Mouse (Mus musculus): ENCODE data around the gene Lce1l. TPM values are rescaled to one million over a fixed set of nuclear protein-coding genes. Genes with fewer than 3 reads are reported as not detected.
"Not testable (repeated sequence)": the region's sequence is repeated elsewhere in the genome, so short reads cannot be mapped to it uniquely, and the experiment has no call there.

Gene Lce1l
- total RNA-seq (2015; ENCODE audit: low replicate concordance) (not detected in 2 replicates), total RNA-seq (2017; ENCODE audit: low replicate concordance) (not detected in 2 replicates)

DNA sequence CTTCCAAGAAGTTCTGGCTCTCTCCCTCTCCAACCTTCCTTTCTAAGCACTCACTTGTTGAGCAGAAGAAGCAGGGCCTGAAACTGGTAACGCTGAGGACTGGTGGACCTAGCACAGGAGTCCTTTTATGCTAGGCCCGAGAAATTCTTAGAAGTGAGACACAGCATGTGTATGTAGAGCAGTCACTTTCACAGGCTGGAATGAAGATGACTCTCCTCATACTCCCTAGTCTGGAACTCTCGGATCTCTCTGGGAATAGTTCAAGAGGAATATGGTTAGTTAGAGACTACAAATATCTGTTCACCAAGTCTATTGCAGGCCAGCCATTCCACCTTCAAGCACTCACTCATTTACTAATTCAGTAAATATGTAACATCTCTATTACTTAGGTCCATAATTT lies at the start of gene Lce1l:
Gene Lce1l, minus strand, starts transcription at position 101 of the 400 bp plus-strand sequence.
- no peak for ATAC-seq (replicated peaks; ENCODE audit: low FRiP score, poor library complexity, severe bottlenecking)

DNA sequence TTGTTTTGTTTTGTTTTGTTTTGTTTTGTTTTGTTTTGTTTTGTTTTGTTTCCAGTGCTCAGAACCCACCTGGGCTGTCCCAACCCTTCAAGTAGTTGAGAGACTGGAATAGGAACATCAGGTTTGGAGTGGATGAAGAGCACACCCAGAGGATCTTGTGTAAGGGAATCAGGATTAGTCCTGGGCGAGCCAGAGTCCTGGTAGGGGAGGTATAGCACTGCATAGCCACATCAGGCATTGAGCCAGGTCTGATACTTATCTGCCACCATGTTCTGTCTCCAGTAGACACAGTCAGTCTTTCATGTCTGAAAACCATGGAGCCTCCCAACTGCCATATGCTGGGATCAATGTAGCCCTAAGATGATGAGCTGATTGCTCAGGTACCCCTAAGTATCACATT lies 43.4 kb upstream of the Lce1l start:
- ATAC-seq (replicated peaks; ENCODE audit: low FRiP score, poor library complexity, severe bottlenecking) = no peak

DNA sequence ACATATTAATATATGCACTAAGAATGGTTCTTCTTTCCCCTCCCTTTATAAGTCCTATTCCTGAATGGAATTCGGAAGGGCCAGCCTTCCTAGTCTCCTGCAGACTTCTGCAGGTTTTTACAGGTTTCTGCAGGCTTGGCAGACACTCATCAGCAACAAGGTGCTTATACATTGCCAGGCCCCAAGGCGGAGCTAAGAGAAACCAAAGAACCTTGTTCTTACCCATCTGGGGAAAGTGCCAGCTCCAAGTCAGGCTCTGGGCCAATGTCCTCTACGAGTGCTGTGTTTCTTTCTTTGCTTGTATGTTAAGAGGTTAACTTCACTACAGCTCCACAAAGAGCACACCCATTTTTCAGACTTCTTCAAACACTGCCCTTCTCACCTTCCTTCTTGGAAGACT lies 43.0 kb upstream of the Lce1l start:
- no peak for ATAC-seq (replicated peaks; ENCODE audit: low FRiP score, poor library complexity, severe bottlenecking)

DNA sequence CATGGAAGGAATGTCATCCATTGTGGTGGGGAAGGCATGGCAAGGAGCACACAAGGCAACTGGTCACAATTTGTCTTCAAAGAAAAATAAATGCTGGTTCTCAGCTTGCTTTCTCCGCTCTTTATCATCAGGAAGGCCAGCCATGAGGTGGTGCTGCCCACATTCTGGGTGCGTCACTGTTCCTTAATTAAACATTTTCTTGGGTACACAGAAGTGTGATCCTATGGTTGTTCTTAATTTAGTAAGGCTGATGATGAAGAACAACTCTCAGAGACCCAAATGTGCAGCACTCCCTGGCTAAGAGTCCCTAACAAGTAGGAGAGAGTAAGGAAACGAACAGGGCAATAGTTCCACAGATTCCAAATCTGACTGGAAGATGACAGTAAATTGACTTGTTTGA lies 23.1 kb upstream of the Lce1l start:
- no peak for ATAC-seq (replicated peaks; ENCODE audit: low FRiP score, poor library complexity, severe bottlenecking)

DNA sequence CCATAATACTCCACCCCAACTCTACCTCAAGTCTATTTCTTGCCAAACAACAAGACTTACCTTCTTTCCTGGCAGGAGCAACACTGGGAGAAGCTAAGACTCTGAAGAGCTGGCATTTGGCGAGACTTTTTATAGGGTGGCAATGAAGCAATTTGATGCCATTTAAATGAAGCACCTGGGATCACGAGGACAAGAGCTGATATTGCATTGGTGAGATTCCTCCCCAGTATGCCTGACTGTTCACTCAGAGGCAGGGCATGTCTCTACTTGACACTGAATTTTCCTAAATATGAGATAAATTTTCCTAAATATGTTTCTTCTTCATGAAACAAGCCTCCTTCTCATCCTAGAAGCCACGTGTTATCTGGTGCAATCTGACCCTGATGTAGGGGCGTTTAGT lies 19.0 kb upstream of the Lce1l start, which contains the start of gene 2310050C09Rik:
Gene 2310050C09Rik, minus strand, starts transcription at position 101 of the 400 bp plus-strand sequence.
- ATAC-seq (replicated peaks; ENCODE audit: low FRiP score, poor library complexity, severe bottlenecking) = no peak

DNA sequence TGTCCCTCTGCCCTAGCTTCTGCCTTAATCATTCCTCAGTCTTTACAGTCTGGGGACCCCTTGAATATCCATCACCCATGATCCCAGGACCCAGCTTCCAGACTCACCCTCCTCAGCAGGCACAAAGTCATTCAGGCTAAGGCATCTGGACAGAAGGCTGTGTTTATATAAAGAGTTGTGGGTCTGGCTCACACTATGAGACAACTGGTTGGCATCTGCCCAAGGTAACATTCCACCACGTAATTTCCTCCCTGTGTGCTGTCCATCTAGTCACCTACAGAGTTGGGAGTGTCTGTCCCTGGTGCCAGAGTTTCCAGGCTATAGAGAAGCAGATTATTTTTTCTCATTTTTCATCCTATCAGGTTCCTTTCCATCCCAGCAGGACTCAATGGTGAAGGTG lies 24.0 kb downstream of the Lce1l start, which contains the start of gene Kprp:
Gene Kprp, minus strand, starts transcription at position 140 of the 400 bp plus-strand sequence.
- ATAC-seq (replicated peaks; ENCODE audit: low FRiP score, poor library complexity, severe bottlenecking) = no peak

DNA sequence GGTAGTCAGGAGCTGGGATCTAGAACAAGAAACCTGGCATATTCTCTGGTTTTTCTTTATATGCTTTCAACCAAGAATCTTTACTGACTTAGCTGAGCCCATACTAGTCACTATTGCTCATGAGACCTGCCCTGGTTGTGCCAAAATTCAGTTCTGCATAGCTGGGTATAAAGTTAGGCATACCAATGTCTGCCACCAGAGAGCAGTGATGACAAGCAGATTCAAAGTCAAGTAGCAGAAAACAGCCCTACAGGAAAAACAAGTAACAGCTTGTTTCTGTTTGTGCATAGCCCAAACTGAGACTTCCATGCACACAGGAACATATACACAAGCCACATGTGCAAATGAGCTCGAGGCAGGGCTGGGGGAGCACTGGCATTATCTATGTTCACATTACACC lies 25.3 kb downstream of the Lce1l start:
- no peak for ATAC-seq (replicated peaks; ENCODE audit: low FRiP score, poor library complexity, severe bottlenecking)

DNA sequence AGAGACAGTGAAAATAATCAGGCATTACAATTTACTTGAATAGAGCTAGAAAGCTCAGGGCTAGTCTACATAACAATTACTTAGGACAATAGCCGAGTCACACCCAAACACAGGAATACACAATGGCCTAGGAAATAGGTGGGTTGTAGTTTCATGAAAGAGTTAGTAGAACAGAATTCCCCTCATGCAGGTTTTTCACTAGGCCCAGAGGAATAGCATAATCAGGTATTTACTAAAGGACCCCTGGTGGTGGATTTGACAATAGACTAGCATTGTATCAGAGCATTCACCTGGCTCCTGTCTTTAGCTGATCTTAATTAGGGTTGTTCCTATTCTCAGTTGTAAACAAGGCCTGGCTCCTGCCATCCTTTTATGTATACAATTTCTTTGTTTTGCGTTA lies 35.0 kb downstream of the Lce1l start:
- ATAC-seq (replicated peaks; ENCODE audit: low FRiP score, poor library complexity, severe bottlenecking) = not testable (repeated sequence)

DNA sequence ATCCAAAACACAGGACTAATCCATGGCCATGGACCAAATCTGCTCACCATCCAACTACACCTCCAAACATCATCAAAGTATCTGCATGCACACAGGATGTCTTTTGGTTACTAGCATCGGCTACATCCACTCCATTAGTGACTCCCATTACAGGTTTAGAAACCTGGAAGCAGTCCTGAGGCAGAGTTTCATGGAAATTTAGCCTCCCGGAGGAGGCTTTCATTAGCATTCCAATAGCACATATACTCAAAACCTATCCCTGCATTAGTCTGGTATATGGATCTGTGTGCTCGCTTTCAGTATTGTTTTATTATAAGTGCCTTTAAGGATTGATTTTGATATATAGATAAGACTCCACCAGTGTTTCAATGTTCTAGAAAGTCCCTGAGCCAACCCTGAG lies 35.5 kb downstream of the Lce1l start:
- no peak for ATAC-seq (replicated peaks; ENCODE audit: low FRiP score, poor library complexity, severe bottlenecking)

DNA sequence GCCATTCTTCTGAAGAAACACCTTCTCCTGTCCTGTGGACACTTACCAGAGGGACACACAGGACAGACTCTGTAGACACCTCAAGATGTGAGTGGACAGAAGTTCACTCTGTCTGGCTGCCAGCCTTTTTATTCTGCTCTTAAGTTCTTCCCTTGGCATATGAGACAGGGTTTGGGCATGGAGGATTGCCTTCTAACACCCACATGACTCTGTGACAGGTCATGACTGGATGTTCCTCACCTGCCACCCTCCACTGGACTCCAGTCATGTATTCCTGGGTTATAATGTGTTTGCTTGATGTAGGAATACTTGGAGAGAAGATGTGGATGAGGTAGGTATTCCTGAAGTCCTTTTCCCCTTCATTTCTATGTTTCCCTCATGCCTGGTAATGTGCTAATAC lies 43.3 kb downstream of the Lce1l start, which contains the start of gene Lce1k:
Gene Lce1k, minus strand, starts transcription at position 101 of the 400 bp plus-strand sequence.
- ATAC-seq (replicated peaks; ENCODE audit: low FRiP score, poor library complexity, severe bottlenecking) = no peak

Other genes starting within 250 kb of the Lce1l start
- not detected in 2 replicates for gene 2210017I01Rik, start 243.8 kb downstream of the Lce1l start, total RNA-seq (2015; ENCODE audit: low replicate concordance)
- not detected in 2 replicates for gene 2210017I01Rik, start 243.8 kb downstream of the Lce1l start, total RNA-seq (2017; ENCODE audit: low replicate concordance)
- gene Lce6a, start 229.6 kb downstream of the Lce1l start, total RNA-seq (2015; ENCODE audit: low replicate concordance) = not detected in 2 replicates
- not detected in 2 replicates for gene Lce6a, start 229.6 kb downstream of the Lce1l start, total RNA-seq (2017; ENCODE audit: low replicate concordance)
- gene Lce1a1, start 203.0 kb downstream of the Lce1l start, total RNA-seq (2015; ENCODE audit: low replicate concordance) = not detected in 2 replicates
- gene Lce1a1, start 203.0 kb downstream of the Lce1l start, total RNA-seq (2017; ENCODE audit: low replicate concordance) = not detected in 2 replicates
- gene Lce1b, start 194.4 kb downstream of the Lce1l start, total RNA-seq (2015; ENCODE audit: low replicate concordance) = not detected in 2 replicates
- gene Lce1b, start 194.4 kb downstream of the Lce1l start, total RNA-seq (2017; ENCODE audit: low replicate concordance) = not detected in 2 replicates
- gene Lce1a2, start 181.0 kb downstream of the Lce1l start, total RNA-seq (2015; ENCODE audit: low replicate concordance) = not detected in 2 replicates
- not detected in 2 replicates for gene Lce1a2, start 181.0 kb downstream of the Lce1l start, total RNA-seq (2017; ENCODE audit: low replicate concordance)
- not detected in 2 replicates for gene Lce1c, start 172.0 kb downstream of the Lce1l start, total RNA-seq (2015; ENCODE audit: low replicate concordance)
- gene Lce1c, start 172.0 kb downstream of the Lce1l start, total RNA-seq (2017; ENCODE audit: low replicate concordance) = not detected in 2 replicates
- gene Lce1d, start 164.1 kb downstream of the Lce1l start, total RNA-seq (2015; ENCODE audit: low replicate concordance) = not detected in 2 replicates
- gene Lce1d, start 164.1 kb downstream of the Lce1l start, total RNA-seq (2017; ENCODE audit: low replicate concordance) = not detected in 2 replicates
- not detected in 2 replicates for gene Lce1e, start 142.2 kb downstream of the Lce1l start, total RNA-seq (2015; ENCODE audit: low replicate concordance)
- not detected in 2 replicates for gene Lce1e, start 142.2 kb downstream of the Lce1l start, total RNA-seq (2017; ENCODE audit: low replicate concordance)
- gene Lce1f, start 130.9 kb downstream of the Lce1l start, total RNA-seq (2015; ENCODE audit: low replicate concordance) = not detected in 2 replicates
- not detected in 2 replicates for gene Lce1f, start 130.9 kb downstream of the Lce1l start, total RNA-seq (2017; ENCODE audit: low replicate concordance)
- not detected in 2 replicates for gene Gm38119, start 112.2 kb downstream of the Lce1l start, total RNA-seq (2015; ENCODE audit: low replicate concordance)
- not detected in 2 replicates for gene Gm38119, start 112.2 kb downstream of the Lce1l start, total RNA-seq (2017; ENCODE audit: low replicate concordance)
- gene Lce1g, start 98.9 kb downstream of the Lce1l start, total RNA-seq (2015; ENCODE audit: low replicate concordance) = not detected in 2 replicates
- not detected in 2 replicates for gene Lce1g, start 98.9 kb downstream of the Lce1l start, total RNA-seq (2017; ENCODE audit: low replicate concordance)
- gene Lce1h, start 86.2 kb downstream of the Lce1l start, total RNA-seq (2015; ENCODE audit: low replicate concordance) = not detected in 2 replicates
- gene Lce1h, start 86.2 kb downstream of the Lce1l start, total RNA-seq (2017; ENCODE audit: low replicate concordance) = not detected in 2 replicates
- not detected in 2 replicates for gene Lce1i, start 72.4 kb downstream of the Lce1l start, total RNA-seq (2015; ENCODE audit: low replicate concordance)
- gene Lce1i, start 72.4 kb downstream of the Lce1l start, total RNA-seq (2017; ENCODE audit: low replicate concordance) = not detected in 2 replicates
- gene Lce1j, start 60.8 kb downstream of the Lce1l start, total RNA-seq (2015; ENCODE audit: low replicate concordance) = not detected in 2 replicates
- gene Lce1j, start 60.8 kb downstream of the Lce1l start, total RNA-seq (2017; ENCODE audit: low replicate concordance) = not detected in 2 replicates
- gene Lce1k, start 43.4 kb downstream of the Lce1l start, total RNA-seq (2015; ENCODE audit: low replicate concordance) = not detected in 2 replicates
- not detected in 2 replicates for gene Lce1k, start 43.4 kb downstream of the Lce1l start, total RNA-seq (2017; ENCODE audit: low replicate concordance)
- not detected in 2 replicates for gene Kprp, start 24.0 kb downstream of the Lce1l start, total RNA-seq (2015; ENCODE audit: low replicate concordance)
- not detected in 2 replicates for gene Kprp, start 24.0 kb downstream of the Lce1l start, total RNA-seq (2017; ENCODE audit: low replicate concordance)
- gene 2310050C09Rik, start 18.9 kb upstream of the Lce1l start, total RNA-seq (2015; ENCODE audit: low replicate concordance) = not detected in 2 replicates
- not detected in 2 replicates for gene 2310050C09Rik, start 18.9 kb upstream of the Lce1l start, total RNA-seq (2017; ENCODE audit: low replicate concordance)
- not detected in 2 replicates for gene Lce3a, start 74.9 kb upstream of the Lce1l start, total RNA-seq (2015; ENCODE audit: low replicate concordance)
- not detected in 2 replicates for gene Lce3a, start 74.9 kb upstream of the Lce1l start, total RNA-seq (2017; ENCODE audit: low replicate concordance)
- not detected in 2 replicates for gene Lce3b, start 81.7 kb upstream of the Lce1l start, total RNA-seq (2015; ENCODE audit: low replicate concordance)
- not detected in 2 replicates for gene Lce3b, start 81.7 kb upstream of the Lce1l start, total RNA-seq (2017; ENCODE audit: low replicate concordance)
- gene Lce3c, start 93.2 kb upstream of the Lce1l start, total RNA-seq (2015; ENCODE audit: low replicate concordance) = not detected in 2 replicates
- gene Lce3c, start 93.2 kb upstream of the Lce1l start, total RNA-seq (2017; ENCODE audit: low replicate concordance) = not detected in 2 replicates
- gene Lce3d, start 106.1 kb upstream of the Lce1l start, total RNA-seq (2015; ENCODE audit: low replicate concordance) = not detected in 2 replicates
- gene Lce3d, start 106.1 kb upstream of the Lce1l start, total RNA-seq (2017; ENCODE audit: low replicate concordance) = not detected in 2 replicates
- not detected in 2 replicates for gene Lce3e, start 115.8 kb upstream of the Lce1l start, total RNA-seq (2015; ENCODE audit: low replicate concordance)
- gene Lce3e, start 115.8 kb upstream of the Lce1l start, total RNA-seq (2017; ENCODE audit: low replicate concordance) = not detected in 2 replicates
- not detected in 2 replicates for gene Lce3f, start 140.9 kb upstream of the Lce1l start, total RNA-seq (2015; ENCODE audit: low replicate concordance)
- gene Lce3f, start 140.9 kb upstream of the Lce1l start, total RNA-seq (2017; ENCODE audit: low replicate concordance) = not detected in 2 replicates
- not detected in 2 replicates for gene Crct1, start 164.4 kb upstream of the Lce1l start, total RNA-seq (2015; ENCODE audit: low replicate concordance)
- not detected in 2 replicates for gene Crct1, start 164.4 kb upstream of the Lce1l start, total RNA-seq (2017; ENCODE audit: low replicate concordance)
- not detected in 2 replicates for gene Lce1m, start 167.8 kb upstream of the Lce1l start, total RNA-seq (2015; ENCODE audit: low replicate concordance)
- gene Lce1m, start 167.8 kb upstream of the Lce1l start, total RNA-seq (2017; ENCODE audit: low replicate concordance) = not detected in 2 replicates
- not detected in 2 replicates for gene Gm4858, start 217.5 kb upstream of the Lce1l start, total RNA-seq (2015; ENCODE audit: low replicate concordance)
- not detected in 2 replicates for gene Gm4858, start 217.5 kb upstream of the Lce1l start, total RNA-seq (2017; ENCODE audit: low replicate concordance)

All from erythroblast, adult 5-6 weeks (primary cell).